Mouse (Mus musculus): ENCODE measurements at regions not wholly inside any gene's neighbourhood (a gene's known extent, or its start where the extent isn't known, plus 50 kb on each side); places are given as distances from the start of the nearest gene placed in this dataset.
A peak's percentile ranks its signal among the peaks of the same experiment; 100 is the strongest.

DNA sequence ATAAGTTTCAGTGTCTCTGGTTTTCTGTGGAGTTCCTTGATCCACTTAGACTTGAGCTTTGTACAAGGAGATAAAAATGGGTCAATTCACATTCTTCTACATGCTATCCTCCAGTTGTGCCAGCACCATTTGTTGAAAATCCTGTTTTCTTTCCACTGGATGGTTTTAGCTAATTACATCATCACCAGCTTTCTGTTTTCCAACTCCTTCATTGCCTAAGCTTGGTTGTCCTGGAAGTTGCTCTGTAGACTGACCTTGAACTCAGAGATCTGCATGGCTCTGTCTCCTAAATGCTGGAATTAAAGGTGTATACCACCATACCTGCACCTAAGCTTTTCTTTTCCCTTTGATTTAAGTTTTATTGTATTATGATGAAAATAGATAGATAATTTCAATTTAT is 306.2 kb downstream of the Etaa1 start:
- TF ChIP-seq CTCF (IDR thresholded peaks at IDR 0.05; ENCODE audit: low read depth) = no peak
- Histone ChIP-seq H3K4me2 (ENCODE audit: low read length) (no peak overlapping the region), H3K27me3 (ENCODE audit: insufficient read depth, low read length) (no peaks in the 10 kb centered on the region), H3K4me3 (replicated peaks; ENCODE audit: low read depth, low read length) (no peak overlapping the region), H3K9ac (ENCODE audit: low read depth, low read length) (no peak overlapping the region), H3K27ac (no peak overlapping the region), H3K36me3 (ENCODE audit: insufficient read depth, low read length) (no peaks in the 10 kb centered on the region), H3K4me1 (replicated peaks; ENCODE audit: insufficient read depth, low read length) (no peaks in the 10 kb centered on the region), H3K9me3 (replicated peaks; ENCODE audit: low read length) (no peaks in the 10 kb centered on the region)
- no peak for ATAC-seq (replicated peaks; ENCODE audit: low FRiP score, low read depth)
- no peak for DNase-seq (ENCODE audit: low spot score)

DNA sequence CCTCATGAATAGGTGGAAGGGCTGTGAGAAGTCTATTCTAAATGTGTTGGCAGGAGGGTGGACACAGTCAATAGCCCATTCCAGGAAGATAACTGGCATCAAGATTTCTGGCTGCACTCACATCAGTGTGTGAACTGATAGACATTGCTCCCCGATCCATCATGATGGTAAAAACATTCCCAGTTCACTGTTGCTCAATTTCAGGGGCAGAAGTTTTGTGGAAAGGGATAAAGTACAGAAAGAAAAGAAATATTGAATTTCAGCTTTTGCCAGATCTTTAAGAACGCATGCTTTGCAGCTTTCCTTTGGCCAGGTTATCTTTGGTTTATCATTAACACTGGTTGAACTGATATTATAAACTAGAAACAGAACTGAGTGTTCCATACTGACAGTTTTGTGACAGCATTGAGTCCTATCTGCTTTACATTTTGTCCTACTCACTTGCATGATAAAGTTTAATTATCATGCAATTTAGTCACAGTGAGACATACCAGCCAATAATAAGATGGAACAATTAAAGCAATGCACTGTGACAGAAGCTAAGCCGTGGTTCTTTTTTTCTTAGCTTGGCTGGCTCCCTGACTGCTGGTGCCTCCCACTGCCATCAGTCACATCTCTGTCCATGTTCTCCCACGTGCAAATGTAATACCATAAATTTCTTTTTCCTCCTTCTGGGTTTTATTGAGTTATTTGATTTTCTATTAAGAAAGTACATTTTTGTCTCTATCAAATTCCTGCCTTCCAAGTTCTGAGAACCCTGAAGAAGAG is 302.1 kb downstream of the Etaa1 start:
- Histone ChIP-seq H3K4me2 (ENCODE audit: low read length) (no peak overlapping the region), H3K4me1 (replicated peaks; ENCODE audit: insufficient read depth, low read length) (no peaks in the 10 kb centered on the region), H3K9me3 (replicated peaks; ENCODE audit: low read length) (no peaks in the 10 kb centered on the region), H3K27me3 (ENCODE audit: insufficient read depth, low read length) (no peaks in the 10 kb centered on the region), H3K9ac (ENCODE audit: low read depth, low read length) (no peak overlapping the region), H3K36me3 (ENCODE audit: insufficient read depth, low read length) (no peaks in the 10 kb centered on the region), H3K4me3 (replicated peaks; ENCODE audit: low read depth, low read length) (no peak overlapping the region), H3K27ac (no peak overlapping the region)
- 52% methylated on average over 4 of the region's 4 CpGs for WGBS
- DNase-seq (ENCODE audit: low spot score) (no peak), ATAC-seq (replicated peaks; ENCODE audit: low FRiP score, low read depth) (no peak)
- no peak for TF ChIP-seq CTCF (IDR thresholded peaks at IDR 0.05; ENCODE audit: low read depth)

DNA sequence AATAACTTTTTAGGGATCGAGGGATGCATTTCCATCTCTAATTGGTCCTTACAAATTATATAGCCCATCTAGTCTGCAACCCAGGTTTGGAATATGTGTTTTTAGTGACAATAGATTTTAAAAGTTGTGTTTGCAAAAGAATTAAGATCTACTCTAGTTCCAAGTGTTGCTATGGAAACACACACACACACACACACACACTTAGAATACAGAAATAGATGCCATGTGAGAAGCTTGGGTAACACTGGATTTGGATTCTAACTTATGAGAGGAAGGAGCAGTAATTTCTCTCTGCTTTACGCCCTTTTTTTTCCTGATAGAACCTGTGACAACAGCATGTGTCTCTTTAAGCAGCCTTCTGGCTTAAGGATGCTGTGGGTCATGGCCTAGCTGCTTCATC is 297.8 kb downstream of the Etaa1 start:
- H3K4me1 ChIP-seq (replicated peaks; ENCODE audit: insufficient read depth, low read length) = no peaks in the 10 kb centered on the region
- WGBS = 88% methylated on average over 2 of the region's 2 CpGs
- no peak overlapping the region for H3K9ac ChIP-seq (ENCODE audit: low read depth, low read length)
- H3K27ac ChIP-seq = no peak overlapping the region
- no peak for TF ChIP-seq CTCF (IDR thresholded peaks at IDR 0.05; ENCODE audit: low read depth)
- H3K27me3 ChIP-seq (ENCODE audit: insufficient read depth, low read length) = no peaks in the 10 kb centered on the region
- DNase-seq (ENCODE audit: low spot score) (no peak), ATAC-seq (replicated peaks; ENCODE audit: low FRiP score, low read depth) (no peak)
- no peak overlapping the region for H3K4me2 ChIP-seq (ENCODE audit: low read length)
- H3K36me3 ChIP-seq (ENCODE audit: insufficient read depth, low read length) = no peaks in the 10 kb centered on the region
- H3K9me3 ChIP-seq (replicated peaks; ENCODE audit: low read length) = no peaks in the 10 kb centered on the region
- no peak overlapping the region for H3K4me3 ChIP-seq (replicated peaks; ENCODE audit: low read depth, low read length)

DNA sequence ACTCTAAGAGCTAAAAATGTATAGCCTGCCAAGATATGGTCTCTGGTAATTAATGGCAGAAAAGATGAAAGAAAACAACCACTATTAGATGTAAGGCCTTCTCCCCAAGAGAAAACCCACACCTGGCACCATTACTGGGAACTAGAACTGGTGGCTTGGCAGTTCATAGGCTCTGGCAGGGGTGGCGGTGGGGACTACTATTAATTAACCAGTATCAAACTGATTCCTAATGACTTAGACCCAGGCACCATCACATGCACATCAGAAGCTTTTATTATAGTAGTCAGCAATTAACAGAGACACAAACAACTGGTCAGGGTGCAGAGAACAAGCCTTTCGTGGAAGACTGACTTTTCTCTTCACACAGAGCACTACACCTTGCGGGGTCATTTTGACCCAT is 296.0 kb downstream of the Etaa1 start:
- no peak overlapping the region for H3K4me3 ChIP-seq (replicated peaks; ENCODE audit: low read depth, low read length)
- no peak overlapping the region for H3K4me2 ChIP-seq (ENCODE audit: low read length)
- H3K9ac ChIP-seq (ENCODE audit: low read depth, low read length) = no peak overlapping the region
- TF ChIP-seq CTCF (IDR thresholded peaks at IDR 0.05; ENCODE audit: low read depth) = no peak
- no peak for ATAC-seq (replicated peaks; ENCODE audit: low FRiP score, low read depth)
- no peaks in the 10 kb centered on the region for H3K27me3 ChIP-seq (ENCODE audit: insufficient read depth, low read length)
- no peaks in the 10 kb centered on the region for H3K36me3 ChIP-seq (ENCODE audit: insufficient read depth, low read length)
- H3K27ac ChIP-seq = no peak overlapping the region
- no peaks in the 10 kb centered on the region for H3K9me3 ChIP-seq (replicated peaks; ENCODE audit: low read length)
- 76% methylated on average over 3 of the region's 3 CpGs for WGBS
- no peak for DNase-seq (ENCODE audit: low spot score)
- no peaks in the 10 kb centered on the region for H3K4me1 ChIP-seq (replicated peaks; ENCODE audit: insufficient read depth, low read length)

DNA sequence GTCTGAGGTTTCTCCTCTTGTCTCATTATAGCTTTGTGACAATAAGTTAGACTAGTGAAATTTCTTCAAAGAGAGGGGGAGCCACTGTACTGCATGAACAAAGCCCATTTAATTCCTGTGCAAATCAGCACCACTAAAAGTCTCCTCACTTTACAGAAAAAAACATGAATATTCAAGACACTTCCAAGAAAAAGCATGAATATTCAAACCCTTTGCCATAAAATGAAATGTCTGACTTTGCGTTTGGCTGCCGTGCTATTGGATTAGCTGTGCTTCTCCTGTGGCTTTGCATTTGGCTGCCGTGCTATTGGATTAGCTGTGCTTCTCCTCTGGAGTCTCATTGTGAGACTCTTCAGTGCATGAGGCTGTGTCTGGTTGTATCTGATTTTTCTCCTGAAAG is 295.4 kb downstream of the Etaa1 start:
- peak; percentile 39; the same call in 1 of the 2 replicates for TF ChIP-seq CTCF (IDR thresholded peaks at IDR 0.05; ENCODE audit: low read depth)
- H3K9ac ChIP-seq (ENCODE audit: low read depth, low read length) = no peak overlapping the region
- no peaks in the 10 kb centered on the region for H3K4me1 ChIP-seq (replicated peaks; ENCODE audit: insufficient read depth, low read length)
- no peaks in the 10 kb centered on the region for H3K36me3 ChIP-seq (ENCODE audit: insufficient read depth, low read length)
- no peak overlapping the region for H3K4me3 ChIP-seq (replicated peaks; ENCODE audit: low read depth, low read length)
- no peaks in the 10 kb centered on the region for H3K27me3 ChIP-seq (ENCODE audit: insufficient read depth, low read length)
- DNase-seq (ENCODE audit: low spot score) (no peak), ATAC-seq (replicated peaks; ENCODE audit: low FRiP score, low read depth) (no peak)
- H3K9me3 ChIP-seq (replicated peaks; ENCODE audit: low read length) = no peaks in the 10 kb centered on the region
- no peak overlapping the region for H3K4me2 ChIP-seq (ENCODE audit: low read length)
- no peak overlapping the region for H3K27ac ChIP-seq
- WGBS = 82% methylated on average over 3 of the region's 3 CpGs

DNA sequence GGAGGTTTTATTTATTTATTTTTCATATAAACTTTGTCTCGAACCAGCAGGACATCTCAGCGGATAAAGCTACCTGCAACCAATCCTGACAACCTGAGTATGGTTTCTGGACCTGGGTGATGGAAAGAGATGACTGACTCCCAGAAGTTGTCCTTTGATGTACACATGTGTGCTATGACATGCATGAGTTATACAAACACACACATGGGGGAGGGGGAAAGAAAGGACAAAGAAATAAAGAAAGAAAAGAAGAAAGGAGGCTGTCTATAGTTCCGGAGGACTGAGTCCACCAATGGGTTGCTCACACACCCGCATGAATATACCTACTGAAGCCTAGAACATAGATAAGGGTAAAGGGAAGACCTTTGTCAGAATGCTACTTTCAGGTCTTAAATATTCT is 295.0 kb downstream of the Etaa1 start:
- Histone ChIP-seq H3K9me3 (replicated peaks; ENCODE audit: low read length) (no peaks in the 10 kb centered on the region), H3K4me2 (ENCODE audit: low read length) (no peak overlapping the region), H3K27ac (no peak overlapping the region), H3K9ac (ENCODE audit: low read depth, low read length) (no peak overlapping the region), H3K4me1 (replicated peaks; ENCODE audit: insufficient read depth, low read length) (no peaks in the 10 kb centered on the region), H3K27me3 (ENCODE audit: insufficient read depth, low read length) (no peaks in the 10 kb centered on the region), H3K4me3 (replicated peaks; ENCODE audit: low read depth, low read length) (no peak overlapping the region), H3K36me3 (ENCODE audit: insufficient read depth, low read length) (no peaks in the 10 kb centered on the region)
- no peak for TF ChIP-seq CTCF (IDR thresholded peaks at IDR 0.05; ENCODE audit: low read depth)
- 85% methylated on average over 4 of the region's 4 CpGs for WGBS
- DNase-seq (ENCODE audit: low spot score) (no peak), ATAC-seq (replicated peaks; ENCODE audit: low FRiP score, low read depth) (no peak)

DNA sequence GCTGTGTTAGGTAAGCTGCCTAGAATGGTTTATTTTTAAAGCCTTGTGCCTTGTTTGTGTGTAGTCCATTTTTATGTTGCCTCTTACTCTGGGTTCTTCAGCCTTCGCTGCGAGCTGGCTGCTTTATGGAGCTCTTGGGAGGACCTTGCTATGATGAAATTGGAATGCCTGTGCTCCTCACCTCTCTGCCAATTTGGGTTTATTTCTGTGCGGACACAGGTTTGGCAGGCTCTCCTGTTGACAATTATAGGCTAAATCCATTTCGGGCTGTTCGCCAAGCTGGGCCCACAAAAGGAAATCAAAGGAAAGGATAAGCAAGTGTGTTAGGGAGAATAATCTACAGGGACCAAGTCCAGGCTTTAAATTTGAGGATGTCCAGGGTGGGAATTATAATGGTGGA is 289.8 kb downstream of the Etaa1 start:
- no peak for TF ChIP-seq CTCF (IDR thresholded peaks at IDR 0.05; ENCODE audit: low read depth)
- DNase-seq (ENCODE audit: low spot score) (no peak), ATAC-seq (replicated peaks; ENCODE audit: low FRiP score, low read depth) (no peak)
- Histone ChIP-seq H3K36me3 (ENCODE audit: insufficient read depth, low read length) (no peaks in the 10 kb centered on the region), H3K9ac (ENCODE audit: low read depth, low read length) (no peak overlapping the region), H3K27ac (no peak overlapping the region), H3K27me3 (ENCODE audit: insufficient read depth, low read length) (no peaks in the 10 kb centered on the region), H3K9me3 (replicated peaks; ENCODE audit: low read length) (no peaks in the 10 kb centered on the region), H3K4me2 (ENCODE audit: low read length) (no peak overlapping the region), H3K4me1 (replicated peaks; ENCODE audit: insufficient read depth, low read length) (no peaks in the 10 kb centered on the region), H3K4me3 (replicated peaks; ENCODE audit: low read depth, low read length) (no peak overlapping the region)
- 56% methylated on average over 5 of the region's 5 CpGs for whole genome bisulfite sequencing

Measured in kidney, postnatal 0 days (tissue).